Mouse (Mus musculus): ENCODE data around the gene Pvalb.

- TF ChIP-seq CTCF (IDR thresholded peaks at IDR 0.05; ENCODE audit: control insufficient read depth, insufficient read depth, insufficient read length) (no peak), MAX (IDR thresholded peaks at IDR 0.05) (no peak), USF1 (IDR thresholded peaks at IDR 0.05; ENCODE audit: low read depth) (no peak)
Observed at GRCm38 (mm10) chr15:78181701-78182405, 24.3 kb downstream of the Pvalb start.

All from C2C12 (cell line).